ENCODE assay signal across 8 mouse cellular contexts in the genomic region with DNA sequence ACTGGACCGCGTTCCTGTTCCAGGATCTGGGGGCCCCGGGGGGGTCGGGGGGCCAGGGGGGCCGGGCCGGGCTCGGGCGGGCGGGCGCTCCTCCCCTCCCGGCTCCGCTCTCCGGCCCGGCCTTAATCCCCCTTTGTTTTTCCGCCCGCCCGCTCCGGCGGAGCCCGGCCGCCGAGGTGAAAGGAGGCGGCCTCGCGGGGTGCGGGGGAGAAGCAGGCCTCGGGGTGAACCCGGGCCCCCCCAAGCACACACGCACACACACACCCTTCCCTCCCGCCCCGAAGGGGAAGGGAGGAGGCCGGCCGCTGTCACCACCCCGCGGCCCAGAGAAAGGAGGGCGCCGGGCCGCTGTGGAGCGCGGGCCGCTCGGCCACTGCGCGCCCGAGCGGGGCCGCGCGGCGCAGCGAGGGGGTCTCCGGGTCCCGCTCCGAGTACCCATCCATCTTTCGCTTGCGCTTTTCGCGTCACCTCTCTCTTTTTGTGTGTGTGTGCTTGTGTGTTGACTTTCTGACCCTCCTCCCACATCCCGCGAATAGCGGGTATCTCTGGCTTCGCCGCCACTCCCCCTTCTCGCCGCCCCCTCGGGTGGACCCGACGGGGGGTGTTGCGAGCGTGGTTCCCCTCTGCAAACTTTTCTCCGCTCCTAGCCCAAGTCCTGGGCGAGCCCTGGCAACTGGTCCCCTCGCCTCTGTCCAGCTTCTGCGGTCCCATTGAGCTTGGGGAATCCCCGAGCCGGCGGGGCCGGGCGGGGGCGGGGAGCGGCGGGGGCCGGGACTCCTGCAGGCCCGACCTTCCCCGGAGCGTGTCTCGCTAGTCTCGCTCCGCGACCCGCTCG. TPM values are rescaled to one million over a fixed set of nuclear protein-coding genes. Genes with fewer than 3 reads are reported as not detected.
DNase-seq lines count a peak whose midpoint lies in the region; ATAC-seq and TF ChIP-seq lines count a peak whose summit lies in the region.

No protein-coding gene starts in this region.

- peak; percentile 68 for ATAC-seq in heart, postnatal 0 days (ENCODE audit: insufficient read depth, low read depth)

- peak overlapping the region; percentile 98 for H3K9ac ChIP-seq in CH12.LX (ENCODE audit: insufficient read depth, low read depth)
- H3K9ac ChIP-seq in heart, postnatal 0 days (replicated peaks; ENCODE audit: low read depth, low read length) = peak overlapping the region; percentile 98

- DNase-seq in CH12.LX (ENCODE audit: extremely low read depth) = no peak
- DNase-seq in brain, adult 2 months (ENCODE audit: low read depth, low spot score) = peak; percentile 60
- peak; percentile 51 for DNase-seq in heart, postnatal 0 days (ENCODE audit: low spot score)
- peak; percentile 59 to 80 for DNase-seq in kidney, postnatal 36 days
- DNase-seq in lung, postnatal 14 days = peak; percentile 72
- DNase-seq in ovary, postnatal 14 days (ENCODE audit: low spot score) = peak; percentile 58
- DNase-seq in thymus, postnatal 14 days = peak; percentile 67

- H3K27me3 ChIP-seq in CH12.LX (replicated peaks) = no peaks in the 10 kb centered on the region
- peaks cover 5% of the 10 kb centered on the region for H3K27me3 ChIP-seq in erythroblast, embryonic 14.5 days (ENCODE audit: control insufficient read depth)
- H3K27me3 ChIP-seq in heart, postnatal 0 days (ENCODE audit: control insufficient read depth, insufficient read depth, low read length) = no peaks in the 10 kb centered on the region

- under 1% methylated on average over 68 of the region's 92 CpGs for WGBS in heart, postnatal 0 days

- no peak for TF ChIP-seq CTCF in CH12.LX (conservative IDR thresholded peaks at IDR 0.05 in 1 of 2, IDR thresholded peaks at IDR 0.05 in 1 of 2; ENCODE audit: low read depth in 2 of 2, low read length in 2 of 2)
- TF ChIP-seq CTCF in heart, postnatal 0 days (IDR thresholded peaks at IDR 0.05; ENCODE audit: low read depth) = no peak

- TF ChIP-seq EP300 in CH12.LX (IDR thresholded peaks at IDR 0.05; ENCODE audit: low read length) = peak; percentile 5; the same call in 1 of the 2 replicates
- TF ChIP-seq EP300 in heart, postnatal 0 days (IDR thresholded peaks at IDR 0.05; ENCODE audit: low read depth) = 0 out of 2 replicates have a peak, but pooled peaks have one; percentile 64

- dilution Hi-C loops in CH12.LX (cut with MboI; ENCODE audit: extremely low pct_ligation_motif_present, extremely low pct_unique_long_range_greater_than_20kb, low sequenced_read_pairs) = loop anchor here (25.0 kb wide), 1 partner anchor 119 kb away; no protein-coding TSS in a partner anchor

- peak overlapping the region; percentile 44; the same call in 1 of the 2 replicates for H3K27ac ChIP-seq in CH12.LX (ENCODE audit: insufficient read depth, low read depth)
- peak overlapping the region; percentile 99 for H3K27ac ChIP-seq in heart, postnatal 0 days (ENCODE audit: low read depth)

- H3K79me2 ChIP-seq in CH12.LX (replicated peaks; ENCODE audit: control insufficient read depth, extremely low read depth, insufficient read depth, poor library complexity, severe bottlenecking) = peaks cover 41% of the 10 kb centered on the region

- peaks cover 7 to 9% of the 10 kb centered on the region in 2 experiments for H3K36me3 ChIP-seq in CH12.LX (replicated peaks in 1 of 2; ENCODE audit: control insufficient read depth in 1 of 2, insufficient read depth in 1 of 2, low read length in 1 of 2)
- peaks cover 18% of the 10 kb centered on the region for H3K36me3 ChIP-seq in erythroblast, embryonic 14.5 days (ENCODE audit: control insufficient read depth)
- H3K36me3 ChIP-seq in heart, postnatal 0 days (replicated peaks; ENCODE audit: control insufficient read depth, insufficient read depth, low read length) = peaks cover 2% of the 10 kb centered on the region; the same call in 1 of the 2 replicates

- no peaks in the 10 kb centered on the region for H3K9me3 ChIP-seq in CH12.LX (replicated peaks; ENCODE audit: low read length)
- H3K9me3 ChIP-seq in erythroblast, embryonic 14.5 days (ENCODE audit: control insufficient read depth, low read length) = no peaks in the 10 kb centered on the region
- H3K9me3 ChIP-seq in heart, postnatal 0 days (replicated peaks; ENCODE audit: control insufficient read depth, low read length) = no peaks in the 10 kb centered on the region

- TF ChIP-seq RAD21 in CH12.LX (IDR thresholded peaks at IDR 0.05; ENCODE audit: low read depth, low read length) = no peak

- H3K4me1 ChIP-seq in CH12.LX (ENCODE audit: control insufficient read depth in 1 of 2, insufficient read depth in 2 of 2) = peaks cover 4 to 30% of the 10 kb centered on the region in 2 experiments; a peak in 3 of 4 replicates
- H3K4me1 ChIP-seq in erythroblast, embryonic 14.5 days (ENCODE audit: control insufficient read depth) = peaks cover 33% of the 10 kb centered on the region
- peaks cover 28% of the 10 kb centered on the region for H3K4me1 ChIP-seq in heart, postnatal 0 days (ENCODE audit: control insufficient read depth, insufficient read depth)

- H3K4me2 ChIP-seq in CH12.LX (ENCODE audit: insufficient read depth, low read depth, poor library complexity, severe bottlenecking) = peak overlapping the region; percentile 98
- H3K4me2 ChIP-seq in heart, postnatal 0 days (ENCODE audit: low read depth, low read length) = peak overlapping the region; percentile 93

- TF ChIP-seq POLR2A in CH12.LX (IDR thresholded peaks at IDR 0.05; ENCODE audit: low read depth, low read length) = peak; percentile 36; the same call in 1 of the 2 replicates

- in situ Hi-C loops in CH12.LX (cut with MboI; ENCODE audit: low pct_ligation_motif_present, low pct_unique_long_range_greater_than_20kb, low sequenced_read_pairs) = no loop called here

- peak overlapping the region; percentile 64 to 84 (median 79) for H3K4me3 ChIP-seq in CH12.LX (replicated peaks in 1 of 3; ENCODE audit: low read depth in 2 of 3, low read length in 2 of 3, poor library complexity in 1 of 3)
- peak overlapping the region; percentile 79 for H3K4me3 ChIP-seq in erythroblast, embryonic 14.5 days (replicated peaks)
- peak overlapping the region; percentile 90 for H3K4me3 ChIP-seq in heart, postnatal 0 days (ENCODE audit: low read depth, low read length)

TF ChIP-seq in CH12.LX, 34 proteins besides CTCF, POLR2A, EP300 and RAD21 (continues in another document):
- TF ChIP-seq ETS1 (conservative IDR thresholded peaks at IDR 0.05; ENCODE audit: low read depth, low read length) (no peak), SIN3A (IDR thresholded peaks at IDR 0.05; ENCODE audit: low read length) (peak; percentile 71; the same call in 1 of the 2 replicates), TCF12 (IDR thresholded peaks at IDR 0.05; ENCODE audit: low read depth, low read length) (no peak), HCFC1 (IDR thresholded peaks at IDR 0.05; ENCODE audit: low read depth, low read length) (0 out of 2 replicates have a peak, but pooled peaks have one; percentile 6), ZMIZ1 (IDR thresholded peaks at IDR 0.05; ENCODE audit: low read depth, low read length) (no peak), MEF2A (IDR thresholded peaks at IDR 0.05; ENCODE audit: borderline replicate concordance, low read depth, low read length) (no peak), NELFE (IDR thresholded peaks at IDR 0.05; ENCODE audit: low read depth, low read length) (no peak), USF2 (conservative IDR thresholded peaks at IDR 0.05; ENCODE audit: low read depth, low read length) (no peak), CHD2 (IDR thresholded peaks at IDR 0.05; ENCODE audit: low read length) (peak; percentile 43; the same call in 1 of the 2 replicates), KAT2A (IDR thresholded peaks at IDR 0.05; ENCODE audit: insufficient replicate concordance, low read length) (no peak), MAFK (IDR thresholded peaks at IDR 0.05; ENCODE audit: insufficient replicate concordance, low read length) (no peak), ZNF384 (IDR thresholded peaks at IDR 0.05; ENCODE audit: low read depth, low read length) (no peak), ZKSCAN1 (IDR thresholded peaks at IDR 0.05; ENCODE audit: borderline replicate concordance, low read depth, low read length) (no peak), JUN (IDR thresholded peaks at IDR 0.05; ENCODE audit: insufficient read depth, low read depth, low read length) (no peak), UBTF (IDR thresholded peaks at IDR 0.05; ENCODE audit: low read depth, low read length) (peak; percentile 88), TBP (conservative IDR thresholded peaks at IDR 0.05; ENCODE audit: low read depth, low read length) (no peak), ELF1 (IDR thresholded peaks at IDR 0.05; ENCODE audit: low read depth, low read length) (no peak), CHD1 (IDR thresholded peaks at IDR 0.05; ENCODE audit: low read depth, low read length) (no peak; the same call in 1 of the 2 replicates), POLR2AphosphoS2 (IDR thresholded peaks at IDR 0.05; ENCODE audit: low read depth, low read length) (no peak), SMC3 (IDR thresholded peaks at IDR 0.05; ENCODE audit: low read depth, low read length) (no peak), MAX (IDR thresholded peaks at IDR 0.05; ENCODE audit: low read length) (no peak), RCOR1 (conservative IDR thresholded peaks at IDR 0.05; ENCODE audit: low read depth, low read length) (no peak)

RNA-seq across cellular contexts. Expression of a gene that starts 0.5 kb away (rescaled TPM):
- 5.6 and 7.4 TPM in 2 replicates for total RNA-seq in CH12.LX (2012; rRNA removed)
- 8.3 and 9.8 TPM in 2 replicates for total RNA-seq in CH12.LX (2014; rRNA removed)
- polyA plus RNA-seq in CH12.LX (2012; ENCODE audit: insufficient read length, low read depth) = 10.1 and 11.4 TPM in 2 replicates
- 0.24 and 0.38 TPM in 2 replicates for polyA plus RNA-seq in erythroblast, embryonic 14.5 days (2012)
- 31.9 and 35.5 TPM in 2 replicates for total RNA-seq in heart, postnatal 0 days (2014; rRNA removed; ENCODE audit: low replicate concordance)
- 17.6 and 18.2 TPM in 2 replicates for polyA plus RNA-seq in heart, postnatal 0 days (2015; fragmentation: Nextera tagmentation; extraction: Ambion mirVana)

RNA-seq across cellular contexts. Expression of a gene that starts 21.5 kb away (rescaled TPM):
- 416 and 617 TPM in 2 replicates for total RNA-seq in CH12.LX (2012; rRNA removed)
- 812 and 852 TPM in 2 replicates for total RNA-seq in CH12.LX (2014; rRNA removed)
- 705 and 730 TPM in 2 replicates for polyA plus RNA-seq in CH12.LX (2012; ENCODE audit: insufficient read length, low read depth)
- 15.5 and 18.3 TPM in 2 replicates for polyA plus RNA-seq in erythroblast, embryonic 14.5 days (2012)
- 195 and 223 TPM in 2 replicates for total RNA-seq in heart, postnatal 0 days (2014; rRNA removed; ENCODE audit: low replicate concordance)
- polyA plus RNA-seq in heart, postnatal 0 days (2015; fragmentation: Nextera tagmentation; extraction: Ambion mirVana) = 82.2 and 83.5 TPM in 2 replicates

RNA-seq across cellular contexts. Expression of a gene that starts 29.2 kb away (rescaled TPM):
- 0.34 and 0.47 TPM in 2 replicates for total RNA-seq in CH12.LX (2012; rRNA removed)
- 0.18 and 0.20 TPM in 2 replicates for total RNA-seq in CH12.LX (2014; rRNA removed)
- 0.51 and 0.76 TPM in 2 replicates for polyA plus RNA-seq in CH12.LX (2012; ENCODE audit: insufficient read length, low read depth)
- 0.05 and 0.13 TPM in 2 replicates for polyA plus RNA-seq in erythroblast, embryonic 14.5 days (2012)
- total RNA-seq in heart, postnatal 0 days (2014; rRNA removed; ENCODE audit: low replicate concordance) = 15.1 and 19.2 TPM in 2 replicates
- 17.0 and 17.5 TPM in 2 replicates for polyA plus RNA-seq in heart, postnatal 0 days (2015; fragmentation: Nextera tagmentation; extraction: Ambion mirVana)

Comparison
In these comparisons a context has a peak if more than half of its experiments do, and no peak if none do; other contexts are left out.
1. RNA of a gene that starts 29.2 kb away (polyA plus RNA-seq): 17.0 to 17.5 TPM in heart, postnatal 0 days; 0.51 to 0.76 TPM in CH12.LX and 0.05 to 0.13 TPM in erythroblast, embryonic 14.5 days; every median in the first group is over 10 times any median in the second.
2. Peak in every context shown above with its lines, with median percentiles within 50 percentile points of each other: H3K4me3 ChIP-seq.